Mouse (Mus musculus) R1 (cell line): ENCODE data around the gene Map3k9.

ENCODE experiments used
- DNase-seq: peaks from one replicate; pipeline ENCODE4 v3.0.0-alpha.2; 2018; ENCODE audit warnings: low read depth, low spot score

The Map3k9 gene

DNA sequence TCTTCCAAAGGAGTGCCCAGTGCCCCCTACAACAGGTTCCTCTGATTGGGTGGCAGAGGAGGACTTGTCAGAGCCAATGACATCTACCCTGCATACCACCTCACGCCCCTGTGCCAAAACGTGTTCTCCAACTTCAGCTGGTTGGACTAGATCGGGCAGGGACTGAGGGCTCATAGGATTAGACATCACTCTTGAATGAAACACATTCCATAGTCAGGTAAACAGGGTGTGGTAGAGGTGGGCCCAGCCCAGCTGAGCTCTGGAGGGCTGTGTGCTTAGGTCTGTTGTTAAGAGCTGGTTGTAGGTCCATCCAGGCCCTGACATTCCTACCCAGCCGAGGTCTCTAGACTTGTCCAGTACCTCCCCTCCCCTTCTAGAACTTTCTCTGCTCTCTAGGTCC is 68.4 kb downstream of the Map3k9 start:
- no peak for DNase-seq

DNA sequence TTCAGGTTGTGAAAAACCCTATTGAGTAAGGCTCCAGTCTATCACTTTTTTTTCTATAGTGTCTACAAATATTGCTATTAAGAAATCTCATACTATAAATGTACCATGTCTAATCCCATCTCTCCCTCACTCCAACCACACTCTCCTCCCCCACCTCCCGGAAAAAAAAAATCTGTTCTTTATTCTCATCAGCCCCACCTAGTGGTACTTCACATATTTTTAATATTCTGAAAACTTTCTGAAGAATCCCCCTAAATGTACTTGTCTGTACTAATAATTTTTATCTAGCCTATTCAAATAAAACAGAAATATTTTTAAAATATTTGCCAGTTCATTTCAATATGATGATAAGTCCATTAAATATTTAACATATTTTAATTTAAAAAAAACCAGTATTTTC is 78.1 kb downstream of the Map3k9 start:
- DNase-seq, result no peak

DNA sequence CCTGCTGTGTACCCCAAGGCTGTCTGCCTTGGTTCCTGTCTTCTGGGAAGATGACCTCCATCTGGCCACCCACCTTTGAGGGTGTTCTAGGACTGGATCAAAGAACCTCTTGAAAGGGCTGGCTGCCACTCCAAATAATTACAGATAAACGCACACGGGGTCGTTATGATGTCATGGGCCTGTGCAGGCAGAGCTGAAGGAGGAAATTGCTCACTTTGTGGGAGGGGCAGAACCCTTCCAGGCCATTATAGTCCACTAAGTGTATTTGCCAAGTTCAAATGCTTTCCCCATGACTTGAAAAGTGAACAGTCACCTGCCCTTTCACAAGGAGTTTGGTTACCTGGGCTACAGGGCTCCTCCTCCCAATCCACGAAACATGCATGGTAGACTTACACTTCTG is 83.0 kb downstream of the Map3k9 start:
- DNase-seq, result no peak

DNA sequence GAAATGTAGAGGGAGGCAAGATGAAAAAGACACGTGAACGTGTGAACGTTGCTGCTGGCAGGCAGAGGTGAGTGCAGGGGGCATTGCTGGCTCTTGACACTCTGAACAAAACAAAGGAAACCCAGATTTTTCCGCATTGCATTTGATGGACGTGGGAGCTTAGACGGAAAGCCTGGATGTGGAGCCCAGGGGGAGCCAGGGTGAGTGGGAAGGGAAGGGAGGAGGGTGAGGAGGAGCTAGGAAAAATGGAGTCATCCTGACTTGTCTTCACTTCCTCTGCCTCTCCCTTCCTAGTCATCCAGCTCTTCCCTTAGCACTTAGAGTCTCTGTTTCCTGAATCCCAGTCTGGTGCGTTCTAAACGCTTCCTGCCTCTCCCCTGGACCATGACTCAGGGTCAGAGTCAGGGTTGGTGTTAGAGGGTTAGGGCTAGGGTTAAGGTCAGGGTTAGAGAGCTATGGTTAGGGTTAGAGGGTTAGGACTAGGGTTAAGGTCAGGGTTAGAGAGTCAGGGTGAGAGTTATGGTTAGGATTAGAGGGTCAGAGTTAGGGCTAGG is 89.7 kb downstream of the Map3k9 start:
- peak; percentile 24 for DNase-seq

DNA sequence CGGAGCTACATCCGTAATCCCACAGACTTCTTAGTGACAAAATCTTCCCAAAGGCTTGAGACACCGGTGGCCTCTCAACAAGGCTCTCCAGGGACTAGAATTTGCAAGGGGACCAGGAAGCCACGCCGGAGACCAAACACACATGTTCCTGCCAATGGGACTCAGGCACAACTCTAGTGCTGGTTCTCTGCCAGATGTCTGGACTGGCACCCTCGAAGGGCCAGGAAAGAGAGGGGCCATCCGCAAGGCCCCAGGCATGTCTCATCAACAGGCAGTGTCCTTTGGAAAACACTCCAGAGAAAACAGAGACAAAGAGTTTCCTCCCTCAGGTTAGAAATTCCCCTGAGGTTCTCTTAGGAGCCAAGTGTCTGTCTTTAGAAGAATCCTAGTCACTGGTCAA is 90.2 kb downstream of the Map3k9 start:
- DNase-seq, result no peak

DNA sequence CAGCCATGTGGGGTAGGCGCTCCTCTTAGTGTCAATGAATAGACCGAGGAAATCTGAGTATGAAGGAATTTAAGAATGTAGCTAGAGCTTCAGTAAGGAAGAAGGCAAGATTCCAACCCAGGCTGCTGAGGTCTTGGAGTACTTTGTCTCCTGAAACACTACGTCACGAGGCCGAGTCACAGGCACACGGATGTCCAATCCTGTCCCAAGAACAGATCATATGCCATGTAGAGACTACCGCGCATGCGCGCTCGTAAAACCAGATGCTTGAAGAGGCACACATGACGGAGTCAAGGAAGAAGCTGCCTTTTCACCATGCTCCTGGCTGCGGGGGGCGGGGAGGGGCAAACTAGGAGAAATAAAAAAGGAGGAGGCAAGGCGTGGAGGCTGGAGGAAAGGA is 90.9 kb downstream of the Map3k9 start:
- DNase-seq, result peak; percentile 53

DNA sequence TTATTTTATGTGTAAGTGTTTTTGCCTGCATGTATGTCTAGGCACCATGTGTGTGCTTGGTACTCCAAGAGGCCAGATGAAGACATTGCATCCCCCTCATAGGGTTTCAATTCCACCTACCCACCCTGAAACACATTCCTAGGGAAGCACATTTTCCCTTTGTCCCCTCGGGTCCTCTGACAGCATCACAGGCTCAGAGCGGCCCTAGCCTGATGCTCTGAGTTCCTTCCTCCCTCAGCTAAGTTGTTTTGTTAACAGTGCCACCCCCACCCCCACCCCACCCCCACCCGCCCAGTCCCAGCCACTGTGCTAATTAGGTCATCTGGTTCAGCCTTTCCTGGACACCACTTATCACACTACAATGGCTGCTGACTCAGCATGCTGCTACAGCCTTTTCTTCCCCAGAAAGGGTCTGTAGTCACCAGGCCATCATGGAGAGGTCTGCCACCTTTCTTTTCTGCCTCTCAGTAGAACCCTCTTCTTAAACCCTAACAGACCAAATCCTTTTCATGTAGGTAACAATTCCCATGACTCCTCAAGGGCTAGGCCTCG is 91.4 kb downstream of the Map3k9 start:
- DNase-seq, result no peak

DNA sequence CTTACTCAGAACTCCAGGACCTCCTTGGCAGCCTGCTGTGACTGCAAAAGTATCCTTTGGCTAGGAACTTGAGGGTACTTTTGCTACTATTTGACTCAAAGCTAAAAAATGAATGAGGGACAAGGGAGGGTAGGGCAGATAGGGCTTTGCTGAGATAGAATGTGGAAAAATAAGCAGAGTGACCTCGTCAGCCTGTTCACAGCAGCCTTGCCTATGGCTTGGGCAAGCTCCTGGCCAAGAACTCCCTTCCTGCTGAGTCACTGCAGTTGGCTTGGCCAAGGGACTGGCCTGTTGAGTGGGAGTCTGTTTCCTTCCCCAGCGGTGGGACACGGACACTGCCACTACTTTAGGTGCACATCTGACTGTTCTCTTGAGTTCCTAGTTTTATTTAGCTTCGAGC is 92.4 kb downstream of the Map3k9 start:
- DNase-seq, result no peak

DNA sequence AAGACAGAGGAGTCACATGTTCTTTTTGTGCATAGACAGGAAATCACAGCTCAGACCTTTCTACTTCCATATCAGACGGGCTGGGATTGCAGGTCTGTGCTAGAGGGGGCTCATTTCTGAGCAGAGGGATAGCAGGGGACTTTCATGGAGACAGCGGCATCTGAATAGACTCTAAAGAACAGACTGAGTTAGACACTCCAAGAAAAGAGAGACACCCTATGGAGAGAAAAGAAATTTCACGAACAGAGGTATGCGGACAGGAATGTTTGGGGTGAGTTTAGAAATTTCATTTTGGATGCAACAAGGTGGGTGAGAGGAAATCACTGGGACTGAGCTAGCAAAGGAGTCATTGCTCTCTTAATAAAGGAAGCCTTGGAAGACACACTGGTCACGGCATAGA is 93.1 kb downstream of the Map3k9 start:
- no peak for DNase-seq

DNA sequence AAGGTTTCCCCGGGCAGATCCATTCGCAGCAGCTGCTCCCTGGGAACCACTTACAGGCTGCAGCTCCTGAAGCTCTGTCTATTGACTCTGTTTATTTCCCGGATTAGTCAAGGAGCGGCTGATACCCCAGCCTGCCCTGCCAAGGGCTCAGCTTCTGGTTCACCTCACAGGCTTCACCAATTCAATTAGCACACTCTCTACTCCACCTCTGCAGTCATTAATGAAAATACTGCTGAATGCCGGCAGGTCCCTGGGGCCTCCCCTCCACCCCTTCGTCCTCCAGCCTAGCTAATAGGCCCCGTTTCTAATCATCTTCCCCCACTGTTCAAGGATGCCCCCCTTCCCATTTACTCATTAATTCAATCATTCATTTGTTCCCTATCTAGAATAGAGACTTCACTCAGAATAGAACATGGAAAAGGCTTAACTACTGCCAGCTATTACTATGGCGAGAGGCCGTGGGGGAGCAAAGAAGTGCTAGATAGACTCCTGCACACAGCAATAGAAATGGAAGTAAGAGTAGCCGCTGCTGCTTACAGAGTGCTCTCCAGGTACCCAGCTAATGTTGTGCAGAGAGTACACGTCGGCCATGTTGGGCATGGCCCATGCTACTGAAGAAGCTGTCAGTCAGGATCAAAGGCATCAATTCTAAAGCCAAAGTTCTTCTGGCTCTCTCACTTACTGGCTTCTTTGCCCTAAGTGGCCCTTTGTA is 94.4 kb downstream of the Map3k9 start:
- DNase-seq, result no peak

DNA sequence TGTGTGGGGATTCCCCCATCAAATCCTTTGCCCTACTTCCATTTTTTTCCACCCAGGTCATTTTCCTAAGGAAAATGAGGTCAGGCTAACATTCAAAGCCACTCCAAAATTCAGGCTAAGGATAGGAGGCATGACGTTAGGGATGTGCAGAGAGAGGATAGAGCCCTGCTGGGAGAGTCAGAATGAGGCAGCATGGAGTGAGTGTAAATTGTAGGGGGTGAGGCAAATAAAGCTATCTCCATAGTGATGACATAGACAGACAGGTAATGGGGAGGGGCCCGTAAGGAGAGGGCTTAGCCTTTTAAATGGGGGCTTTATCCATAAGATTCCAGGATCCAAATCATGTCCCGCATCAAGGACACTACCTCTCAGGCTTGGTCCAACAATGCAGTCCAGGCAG is 95.0 kb downstream of the Map3k9 start:
- DNase-seq, result no peak

DNA sequence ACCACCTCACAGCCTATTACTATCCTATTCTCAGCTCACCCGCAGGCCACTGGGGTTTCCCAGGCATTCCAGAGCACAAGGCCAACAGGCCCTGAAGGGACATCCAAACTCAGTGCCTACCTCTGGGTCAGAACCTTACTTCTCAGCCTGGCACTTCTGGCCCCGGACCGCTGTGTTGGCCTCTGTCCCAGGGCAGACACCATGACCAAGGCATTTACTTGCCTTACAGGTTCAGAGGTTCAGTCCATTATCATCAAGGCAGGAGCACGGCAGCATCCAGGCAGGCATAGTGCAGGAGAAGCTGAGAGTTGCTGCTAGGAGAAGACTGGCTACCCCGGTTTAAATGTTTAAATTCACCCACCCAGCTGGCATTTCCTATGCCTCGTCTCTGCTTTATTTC is 96.9 kb downstream of the Map3k9 start:
- no peak for DNase-seq

DNA sequence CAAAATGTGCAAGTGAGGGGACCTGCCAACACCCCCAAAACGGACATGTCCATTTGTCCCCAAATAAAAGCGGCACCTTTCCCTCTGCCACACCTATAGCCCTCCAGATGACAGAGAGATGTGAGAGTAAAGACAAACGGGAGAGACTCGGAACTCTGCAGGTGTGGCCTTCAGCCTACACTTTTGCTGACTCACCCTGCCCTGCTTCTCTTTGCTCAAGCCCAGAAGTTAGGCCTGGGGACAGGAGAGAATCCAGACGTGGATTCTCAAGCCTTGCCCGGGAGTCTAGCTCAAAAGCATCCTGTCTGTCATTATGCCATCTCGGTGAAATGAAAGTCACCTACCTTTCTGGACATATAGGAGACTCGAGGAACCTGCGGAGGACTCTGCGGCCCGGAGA is 97.6 kb downstream of the Map3k9 start:
- peak; percentile 56 for DNase-seq

DNA sequence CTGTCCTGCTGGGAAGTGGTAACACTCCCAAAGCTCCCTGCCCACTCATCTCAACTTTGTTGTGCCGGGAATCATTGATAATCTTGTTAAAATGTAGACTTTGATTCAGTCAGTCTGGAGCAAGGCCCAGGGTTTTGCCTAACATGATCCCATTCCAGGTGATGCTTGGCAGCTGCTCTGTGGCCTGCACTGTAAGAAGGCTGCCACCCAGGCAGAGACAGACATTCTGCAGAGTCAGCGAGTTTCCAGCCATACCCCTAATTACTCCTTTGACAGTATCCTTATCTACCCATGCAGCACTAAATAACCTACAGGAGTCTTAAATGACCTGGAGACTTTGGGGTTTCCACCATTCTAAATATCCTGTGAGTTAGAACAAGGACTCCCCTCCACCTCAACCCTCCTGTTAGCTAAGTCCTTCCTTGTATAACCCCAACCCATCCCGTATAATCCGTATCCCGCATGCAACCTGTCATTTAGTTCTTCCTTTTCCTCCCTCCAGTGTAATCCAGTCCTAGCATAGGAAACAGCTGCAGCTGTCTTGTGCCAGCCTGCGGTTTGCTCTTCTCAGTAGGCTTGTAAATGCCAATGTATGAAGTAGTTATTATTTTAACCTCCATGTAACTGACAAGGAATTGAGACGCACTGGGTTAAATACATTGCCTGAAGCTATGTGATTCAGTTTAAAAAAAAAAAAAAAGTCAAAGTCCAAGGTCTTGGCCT is 101.0 kb downstream of the Map3k9 start:
- no peak for DNase-seq

DNA sequence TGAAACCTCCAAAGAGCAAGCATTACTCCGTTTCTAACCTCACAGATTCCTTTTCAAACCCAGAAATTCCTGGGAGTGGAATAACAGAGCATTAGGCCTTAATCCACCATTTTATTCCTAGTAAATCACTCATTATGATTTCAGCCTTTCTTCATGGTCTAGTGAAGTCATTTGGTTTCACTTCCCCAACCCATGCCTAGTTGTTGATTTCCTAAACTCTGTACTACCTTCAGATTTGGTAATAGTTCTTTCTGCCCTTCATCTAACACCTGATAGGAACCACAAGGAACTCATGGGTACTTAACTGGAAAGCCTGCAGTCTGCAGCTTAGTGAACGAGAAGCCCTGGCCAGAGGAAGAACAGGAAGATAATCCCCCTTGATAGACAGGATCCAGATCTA is 105.4 kb downstream of the Map3k9 start:
- no peak for DNase-seq
